Mouse (Mus musculus) thymus, postnatal 36 days (tissue): ENCODE measurements around the gene Dock8.

Source experiments
- DNase-seq, 2 experiments: peaks; one replicate each; pipeline ENCODE4 v3.0.0; 2022; ENCODE audit warnings: mixed read lengths in 2 of 2

Gene Dock8

GRCm38 (mm10) chr19:24999201-24999886, at the start of gene Dock8:
Dock8 (plus strand) TSS chr19:24999534.
- DNase-seq: peak; percentile 71 to 80

DNA sequence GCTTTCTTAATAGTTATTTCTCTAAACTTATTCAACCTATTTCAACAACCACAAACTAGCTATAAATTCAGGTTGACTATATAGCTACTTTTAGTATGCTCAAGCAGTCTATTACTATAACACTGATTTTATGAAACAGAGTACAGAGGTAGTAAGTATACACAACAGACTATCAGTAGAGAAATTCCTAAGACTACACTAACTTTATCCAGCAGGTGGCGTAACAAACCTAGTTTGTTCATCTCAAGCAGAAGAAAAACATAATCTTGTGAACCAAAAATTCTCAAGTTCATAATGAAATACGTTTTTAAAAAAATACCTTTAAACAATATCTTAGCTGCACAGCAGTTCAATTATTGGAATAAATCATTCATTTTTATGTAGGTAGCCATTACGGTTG, 40.8 kb upstream of the Dock8 start:
- DNase-seq: no peak

DNA sequence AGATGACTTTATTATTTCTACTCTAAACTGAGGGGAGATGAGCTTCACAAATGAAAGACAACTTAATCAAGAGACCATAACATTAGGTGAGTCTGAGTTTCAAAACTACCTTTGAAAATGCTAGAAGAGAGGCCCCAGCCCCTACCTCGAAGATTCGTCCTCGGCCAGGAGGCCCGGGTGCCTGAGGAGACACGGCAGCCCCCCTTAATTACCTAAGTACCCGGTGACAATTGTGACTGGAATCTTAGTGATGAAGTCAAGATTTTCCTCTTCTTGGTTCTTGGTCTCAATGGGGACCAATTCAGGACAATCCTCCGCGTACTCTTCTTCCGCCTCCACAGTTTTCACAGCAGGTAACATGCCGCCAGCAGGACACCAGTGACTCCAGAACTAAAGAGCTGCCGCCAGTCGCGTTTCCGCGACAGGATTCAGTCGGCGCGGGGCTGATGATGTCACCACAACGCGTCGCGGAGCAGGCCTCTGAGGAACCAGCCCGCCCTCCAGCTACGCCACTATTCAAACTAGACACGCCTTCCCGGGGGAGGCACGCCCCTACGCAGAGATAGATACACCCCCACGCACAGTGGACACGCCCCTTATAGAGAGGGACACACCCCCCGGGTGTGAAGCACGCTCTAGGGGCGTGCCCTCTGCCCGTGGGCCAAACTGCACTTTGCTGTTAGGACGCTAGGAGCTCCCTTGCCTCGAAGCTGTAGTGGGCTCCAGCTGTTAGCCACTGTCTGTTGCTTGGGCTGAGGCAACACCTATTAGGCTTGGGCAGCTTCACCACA, 38.0 kb upstream of the Dock8 start, which contains the start of gene Cbwd1:
Gene Cbwd1, minus strand, starts transcription at position 439 of the 791 bp plus-strand sequence.
- DNase-seq: peak; percentile 97

- no peak for DNase-seq
Measured at GRCm38 (mm10) chr19:24966203-24966602, 33.1 kb upstream of the Dock8 start.

- DNase-seq: no peak
Measured at GRCm38 (mm10) chr19:24966941-24967340, 32.4 kb upstream of the Dock8 start.

GRCm38 (mm10) chr19:24971307-24971706, 28.0 kb upstream of the Dock8 start:
- DNase-seq: no peak

- no peak for DNase-seq
Measured at GRCm38 (mm10) chr19:24972701-24973390, 26.5 kb upstream of the Dock8 start.

GRCm38 (mm10) chr19:24977991-24978390, 21.3 kb upstream of the Dock8 start:
- no peak for DNase-seq

DNA sequence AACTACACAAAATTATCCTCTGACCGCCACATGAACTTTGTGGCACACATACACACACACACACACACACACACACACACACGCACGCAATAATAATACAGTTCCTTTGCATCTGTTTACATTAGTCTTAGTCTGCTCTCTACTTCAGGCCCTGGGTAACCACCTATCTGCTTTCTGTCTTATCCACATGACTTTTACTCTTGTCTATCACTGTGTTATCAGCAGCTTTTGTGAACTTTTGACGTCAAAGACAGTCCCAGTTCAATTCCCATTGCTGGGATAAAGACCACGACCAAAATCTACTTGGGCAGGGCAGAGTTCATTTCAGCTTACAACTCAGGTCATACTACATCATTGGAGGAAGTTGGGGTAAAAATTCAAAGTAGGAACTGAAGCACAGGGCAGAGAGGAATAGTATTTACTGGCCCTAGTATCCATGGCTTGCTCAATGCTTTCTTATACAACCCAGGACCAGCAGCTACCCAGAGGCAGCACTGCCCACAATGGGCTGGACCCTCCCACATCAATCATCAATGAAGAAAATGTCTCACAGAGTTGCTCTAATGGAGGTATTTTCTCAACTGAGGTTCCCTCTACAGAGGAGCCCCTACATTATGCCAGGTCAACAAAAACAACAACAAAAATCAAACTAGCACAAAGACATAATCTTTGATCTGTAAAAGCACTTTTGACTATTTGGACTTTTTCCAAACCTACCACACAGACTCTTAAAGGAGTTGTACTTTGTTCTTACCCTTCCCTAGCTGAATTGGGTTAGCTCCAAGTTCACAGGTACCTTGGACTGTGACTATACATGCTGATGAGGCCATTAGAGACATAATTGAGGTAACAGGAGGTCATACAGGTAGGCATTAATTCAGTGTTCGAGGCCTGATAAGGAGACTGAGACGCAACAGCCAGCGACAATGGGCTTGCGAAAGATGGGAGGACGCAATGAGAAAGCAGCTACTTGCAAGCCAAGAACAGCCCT, 20.2 kb upstream of the Dock8 start:
- no peak for DNase-seq

DNA sequence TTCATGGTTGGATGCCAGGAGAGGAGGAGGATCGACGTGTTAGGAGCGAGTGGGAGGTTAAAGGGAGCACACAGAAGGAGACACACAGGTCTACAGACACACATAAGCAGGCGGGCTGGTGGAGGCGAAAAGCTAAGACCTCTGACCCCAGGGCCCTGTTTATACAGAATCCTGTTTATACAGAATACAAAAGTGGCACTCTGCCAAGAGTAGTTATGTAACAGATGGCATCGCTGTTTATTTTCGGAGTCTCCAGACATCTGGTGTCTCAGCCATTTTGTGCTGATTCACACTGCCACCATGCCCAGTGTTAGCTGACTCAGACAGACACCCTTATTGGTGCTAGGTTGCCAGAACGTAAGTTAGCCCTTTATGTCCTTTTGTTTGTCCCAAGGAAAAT, 18.0 kb upstream of the Dock8 start:
- DNase-seq: no peak

- DNase-seq: no peak
Measured at GRCm38 (mm10) chr19:24983050-24983449, 16.3 kb upstream of the Dock8 start.

GRCm38 (mm10) chr19:24983857-24984498, 15.4 kb upstream of the Dock8 start:
- no peak for DNase-seq

- no peak for DNase-seq
Measured at GRCm38 (mm10) chr19:24985045-24985444, 14.3 kb upstream of the Dock8 start.

GRCm38 (mm10) chr19:24987355-24987754, 12.0 kb upstream of the Dock8 start:
- DNase-seq: no peak

DNA sequence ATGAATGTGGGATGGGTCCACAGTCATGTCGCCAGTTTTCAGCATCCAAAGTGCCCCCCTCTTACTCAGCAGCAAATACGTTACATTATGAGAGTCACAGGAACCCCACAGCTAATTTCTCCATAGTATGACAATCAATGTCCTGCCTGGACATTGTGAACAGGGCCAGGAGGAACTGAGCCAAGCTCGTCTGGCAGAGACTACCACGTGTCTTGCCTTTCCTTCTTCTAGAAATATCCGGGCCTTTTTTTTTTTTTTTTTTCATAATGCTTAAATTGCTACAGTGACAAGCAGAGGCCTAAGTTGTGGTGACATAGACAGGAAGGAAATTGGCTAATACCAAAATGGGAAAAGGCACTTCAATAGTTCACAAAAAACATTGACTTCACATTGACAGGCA, 10.5 kb upstream of the Dock8 start:
- DNase-seq: no peak

GRCm38 (mm10) chr19:24990138-24990822, 9.1 kb upstream of the Dock8 start:
- peak; percentile 50 to 71 for DNase-seq

- no peak for DNase-seq
Measured at GRCm38 (mm10) chr19:24993526-24993925, 5.8 kb upstream of the Dock8 start.

DNA sequence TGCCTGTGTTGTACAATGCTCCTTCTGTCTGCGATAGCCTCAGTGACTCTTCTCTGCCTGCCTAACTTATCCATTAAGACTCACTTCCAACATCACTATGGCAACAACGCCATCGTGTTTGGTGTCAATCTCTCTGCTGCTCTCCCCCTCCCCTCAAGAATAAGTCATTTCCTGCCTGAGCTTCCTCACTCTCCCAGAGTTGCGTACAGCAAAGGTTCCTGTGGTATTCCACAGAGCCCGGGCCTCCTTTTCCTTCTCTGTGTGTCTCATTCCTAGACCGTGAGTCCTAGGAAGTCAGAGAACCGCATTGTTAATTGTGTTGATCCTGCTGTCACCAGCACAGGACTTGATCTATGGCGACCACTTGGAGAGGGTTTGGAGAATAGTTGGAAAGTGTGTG, 4.4 kb upstream of the Dock8 start:
- DNase-seq: no peak

DNA sequence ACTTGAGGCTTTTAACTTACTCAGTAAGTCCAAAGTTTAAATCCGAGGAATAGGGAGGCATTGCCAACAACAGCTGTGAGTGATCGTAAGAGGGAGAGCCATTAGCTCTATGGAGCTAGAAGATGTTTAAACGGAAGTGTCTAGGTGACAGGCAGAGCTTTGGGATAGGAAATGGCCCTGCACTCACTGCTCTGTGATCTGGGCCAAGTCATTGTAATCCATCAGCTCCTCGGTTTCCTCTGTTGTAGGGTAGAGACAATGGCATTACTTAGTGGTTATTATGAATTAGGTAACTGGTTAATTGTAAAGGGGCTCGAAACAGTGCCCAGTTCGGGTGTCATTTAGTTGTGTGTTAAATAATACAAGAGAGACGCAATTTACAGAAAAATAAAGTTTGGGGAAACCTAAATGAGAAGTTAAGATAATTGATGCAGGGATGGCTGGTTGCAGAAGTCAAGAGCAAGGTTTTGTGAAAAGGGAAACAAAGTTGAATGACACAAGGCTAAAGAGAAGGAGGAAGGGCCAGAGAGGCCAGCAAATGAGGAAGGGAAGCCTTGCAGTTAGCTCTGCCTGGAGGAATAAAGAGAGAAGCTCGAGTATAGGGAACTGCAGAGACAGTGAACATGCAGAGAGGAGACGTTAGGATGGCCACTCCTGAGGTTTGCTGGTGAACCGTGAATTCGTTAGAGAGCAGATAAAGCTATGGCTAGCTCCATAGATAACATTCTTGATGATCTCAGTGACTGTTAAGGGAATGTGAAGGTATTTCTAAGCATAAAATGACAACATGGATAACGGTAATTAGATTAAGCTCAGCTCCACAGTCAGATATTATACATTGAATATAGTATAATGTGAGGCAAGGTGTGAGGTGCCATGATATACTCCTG, 2.3 kb upstream of the Dock8 start:
- no peak for DNase-seq

DNA sequence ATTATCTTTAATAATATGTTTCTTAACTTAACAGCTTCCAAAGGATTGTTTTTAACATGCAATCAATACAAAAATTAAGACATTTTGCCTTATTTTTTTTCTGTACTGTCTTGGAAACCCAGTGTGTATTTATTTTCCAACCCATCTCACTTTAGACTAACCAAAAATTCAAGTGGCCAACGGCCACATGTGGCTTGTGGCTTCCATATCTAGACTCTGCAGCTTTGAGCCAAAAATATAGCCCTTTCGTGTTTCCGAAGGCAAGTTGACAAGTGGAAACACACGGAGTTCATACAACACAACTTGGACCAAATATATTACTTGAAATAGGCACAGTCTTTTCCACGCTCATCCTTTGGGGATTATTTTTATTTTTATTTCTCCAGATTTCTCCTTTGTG, 773 bp upstream of the Dock8 start:
- no peak for DNase-seq
